Mouse (Mus musculus): ENCODE data around the gene Slc35c1. TPM values are rescaled to one million over a fixed set of nuclear protein-coding genes. Genes with fewer than 3 reads are reported as not detected.

Slc35c1 gene
- 6.9 and 11.6 TPM in 2 replicates for polyA plus RNA-seq (2015; fragmentation: Nextera tagmentation; extraction: Ambion mirVana)

- 0 out of 2 replicates have a peak, but pooled peaks have one; percentile 19 for ATAC-seq (replicated peaks; ENCODE audit: insufficient number of reproducible peaks, insufficient read depth, low FRiP score, low read depth)
- Histone ChIP-seq H3K4me3 (peak within 1 kb of the TSS; percentile 71), H3K9ac (peak within 1 kb of the TSS; percentile 60), H3K36me3 (no peaks in the 10 kb centered on the region), H3K4me2 (peak within 1 kb of the TSS; percentile 96), H3K27me3 (peaks cover 16% of the 10 kb centered on the region), H3K9me3 (replicated peaks) (no peaks in the 10 kb centered on the region), H3K27ac (peak within 1 kb of the TSS; percentile 69), H3K4me1 (replicated peaks) (peaks cover 40% of the 10 kb centered on the region)
- 1% methylated on average over 34 of the region's 34 CpGs for WGBS
Measured at GRCm38 (mm10) chr2:92459921-92460707, at the start of gene Slc35c1. Slc35c1 (minus strand) TSS chr2:92460538.

- ATAC-seq (replicated peaks; ENCODE audit: insufficient number of reproducible peaks, insufficient read depth, low FRiP score, low read depth): no peak
- H3K4me2 ChIP-seq: no peak overlapping the region
- no peak overlapping the region for H3K9ac ChIP-seq
- H3K27ac ChIP-seq: no peak overlapping the region
- H3K36me3 ChIP-seq: no peaks in the 10 kb centered on the region
- H3K4me3 ChIP-seq: no peak overlapping the region
- H3K9me3 ChIP-seq (replicated peaks): peaks cover 5% of the 10 kb centered on the region; the same call in 1 of the 2 replicates
- WGBS: 88% methylated on average over 7 of the region's 7 CpGs
- no peaks in the 10 kb centered on the region for H3K27me3 ChIP-seq
- no peaks in the 10 kb centered on the region for H3K4me1 ChIP-seq (replicated peaks)
Measured at GRCm38 (mm10) chr2:92505291-92505690, 45.0 kb upstream of the Slc35c1 start.

- 77% methylated on average over 3 of the region's 3 CpGs for WGBS
- Histone ChIP-seq H3K4me1 (replicated peaks) (no peaks in the 10 kb centered on the region), H3K36me3 (no peaks in the 10 kb centered on the region), H3K9ac (no peak overlapping the region), H3K4me2 (no peak overlapping the region), H3K4me3 (no peak overlapping the region), H3K27me3 (no peaks in the 10 kb centered on the region; the same call in 1 of the 2 replicates), H3K27ac (no peak overlapping the region), H3K9me3 (replicated peaks) (no peaks in the 10 kb centered on the region)
- no peak for ATAC-seq (replicated peaks; ENCODE audit: insufficient number of reproducible peaks, insufficient read depth, low FRiP score, low read depth)
Measured at GRCm38 (mm10) chr2:92503421-92503820, 43.1 kb upstream of the Slc35c1 start.

GRCm38 (mm10) chr2:92499701-92500322 is 39.5 kb upstream of the Slc35c1 start:
- 90% methylated on average over 3 of the region's 3 CpGs for WGBS
- no peak for ATAC-seq (replicated peaks; ENCODE audit: insufficient number of reproducible peaks, insufficient read depth, low FRiP score, low read depth)

GRCm38 (mm10) chr2:92497112-92497511 is 36.8 kb upstream of the Slc35c1 start:
- Histone ChIP-seq H3K4me2 (no peak overlapping the region), H3K9me3 (replicated peaks) (no peaks in the 10 kb centered on the region), H3K36me3 (no peaks in the 10 kb centered on the region), H3K9ac (no peak overlapping the region), H3K4me3 (no peak overlapping the region), H3K27me3 (peaks cover 9% of the 10 kb centered on the region; the same call in 1 of the 2 replicates), H3K27ac (no peak overlapping the region), H3K4me1 (replicated peaks) (peaks cover 15% of the 10 kb centered on the region)
- WGBS: 60% methylated on average over 5 of the region's 5 CpGs
- no peak for ATAC-seq (replicated peaks; ENCODE audit: insufficient number of reproducible peaks, insufficient read depth, low FRiP score, low read depth)

More at GRCm38 (mm10) chr2:92499701-92500322, 39.5 kb upstream of the Slc35c1 start:
- Histone ChIP-seq H3K9me3 (replicated peaks) (no peaks in the 10 kb centered on the region), H3K4me1 (replicated peaks) (peaks cover 9% of the 10 kb centered on the region), H3K36me3 (no peaks in the 10 kb centered on the region), H3K27ac (no peak overlapping the region), H3K9ac (no peak overlapping the region), H3K27me3 (peaks cover 9% of the 10 kb centered on the region; the same call in 1 of the 2 replicates), H3K4me2 (no peak overlapping the region), H3K4me3 (no peak overlapping the region)

GRCm38 (mm10) chr2:92496681-92497080 is 36.3 kb upstream of the Slc35c1 start:
- H3K9ac ChIP-seq: no peak overlapping the region
- H3K27ac ChIP-seq: no peak overlapping the region
- H3K4me3 ChIP-seq: no peak overlapping the region
- no peak overlapping the region for H3K4me2 ChIP-seq
- H3K27me3 ChIP-seq: peaks cover 9% of the 10 kb centered on the region; the same call in 1 of the 2 replicates
- H3K4me1 ChIP-seq (replicated peaks): peaks cover 19% of the 10 kb centered on the region
- ATAC-seq (replicated peaks; ENCODE audit: insufficient number of reproducible peaks, insufficient read depth, low FRiP score, low read depth): 0 out of 2 replicates have a peak, but pooled peaks have one; percentile 25
- no peaks in the 10 kb centered on the region for H3K9me3 ChIP-seq (replicated peaks)
- 25% methylated on average over 10 of the region's 10 CpGs for WGBS
- no peaks in the 10 kb centered on the region for H3K36me3 ChIP-seq

- peaks cover 9% of the 10 kb centered on the region; the same call in 1 of the 2 replicates for H3K27me3 ChIP-seq
- no peak for ATAC-seq (replicated peaks; ENCODE audit: insufficient number of reproducible peaks, insufficient read depth, low FRiP score, low read depth)
- no peak overlapping the region for H3K4me3 ChIP-seq
- no peak overlapping the region for H3K9ac ChIP-seq
- 90% methylated on average over 3 of the region's 3 CpGs for WGBS
- H3K9me3 ChIP-seq (replicated peaks): no peaks in the 10 kb centered on the region
- peaks cover 31% of the 10 kb centered on the region for H3K4me1 ChIP-seq (replicated peaks)
- H3K4me2 ChIP-seq: no peak overlapping the region
- no peak overlapping the region for H3K27ac ChIP-seq
- no peaks in the 10 kb centered on the region for H3K36me3 ChIP-seq
Measured at GRCm38 (mm10) chr2:92494956-92495355, 34.6 kb upstream of the Slc35c1 start.

DNA sequence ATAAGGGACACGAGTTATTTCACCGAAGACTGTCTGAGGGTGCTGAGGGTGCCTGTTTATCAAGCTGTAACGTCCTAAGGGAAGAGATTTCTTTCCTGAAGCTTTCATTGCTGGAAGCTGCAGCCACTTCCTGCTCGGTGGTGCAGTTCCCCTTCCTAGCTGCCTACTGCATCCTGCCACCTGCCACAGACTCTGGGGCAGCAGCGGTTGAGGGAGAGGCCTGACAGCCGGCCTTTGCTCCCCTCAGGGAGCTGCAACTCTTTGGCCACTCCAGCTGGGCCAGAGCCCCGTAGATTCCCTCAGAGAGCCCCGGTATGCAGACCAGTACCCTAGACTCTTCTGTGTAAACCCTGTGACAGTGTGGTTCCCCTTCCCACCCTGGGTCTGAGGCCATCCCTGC is 34.1 kb upstream of the Slc35c1 start:
- H3K9me3 ChIP-seq (replicated peaks): no peaks in the 10 kb centered on the region
- no peak overlapping the region for H3K4me2 ChIP-seq
- peaks cover 31% of the 10 kb centered on the region for H3K4me1 ChIP-seq (replicated peaks)
- H3K27me3 ChIP-seq: peaks cover 11% of the 10 kb centered on the region
- ATAC-seq (replicated peaks; ENCODE audit: insufficient number of reproducible peaks, insufficient read depth, low FRiP score, low read depth): no peak
- no peaks in the 10 kb centered on the region for H3K36me3 ChIP-seq
- H3K27ac ChIP-seq: no peak overlapping the region
- H3K4me3 ChIP-seq: no peak overlapping the region
- no peak overlapping the region for H3K9ac ChIP-seq
- 38% methylated on average over 8 of the region's 8 CpGs for WGBS

DNA sequence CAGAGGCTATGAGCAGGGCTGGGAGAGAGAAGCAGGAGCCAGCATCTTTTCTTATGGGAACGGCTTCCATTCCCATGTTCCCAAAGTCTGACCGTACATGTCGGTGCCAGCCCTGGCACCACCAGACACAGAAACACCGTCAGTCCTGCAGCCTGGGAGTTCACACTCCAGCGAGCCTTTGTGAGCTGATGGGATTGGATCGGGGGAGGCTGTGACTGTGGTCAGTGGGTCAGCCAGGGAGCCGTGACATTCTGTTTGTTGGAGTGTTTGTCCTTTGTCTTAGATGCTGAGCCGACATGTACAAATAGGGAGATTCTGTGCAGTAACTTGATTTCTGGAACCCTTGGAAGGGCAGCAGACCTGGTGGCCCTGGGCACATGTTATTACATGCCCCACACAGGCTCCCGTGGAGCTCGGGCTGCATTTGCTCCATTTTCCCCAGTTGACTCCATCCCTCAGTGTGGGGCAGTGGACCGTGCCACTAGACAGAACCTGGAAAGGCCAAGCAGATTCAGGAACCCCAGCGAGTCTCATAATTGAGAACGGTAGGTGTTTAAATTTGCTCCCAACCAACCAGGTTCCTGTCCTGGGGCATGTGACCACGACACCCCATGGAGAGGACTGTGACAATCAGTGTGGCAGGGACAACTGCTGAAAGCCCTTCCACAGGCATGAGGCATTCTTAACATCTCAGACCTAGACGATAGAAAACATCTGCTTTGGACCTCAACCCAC is 33.5 kb upstream of the Slc35c1 start:
- no peak overlapping the region for H3K4me2 ChIP-seq
- 78% methylated on average over 15 of the region's 15 CpGs for WGBS
- no peak overlapping the region for H3K9ac ChIP-seq
- H3K4me1 ChIP-seq (replicated peaks): peaks cover 31% of the 10 kb centered on the region
- no peaks in the 10 kb centered on the region for H3K36me3 ChIP-seq
- H3K27ac ChIP-seq: no peak overlapping the region
- no peak overlapping the region for H3K4me3 ChIP-seq
- ATAC-seq (replicated peaks; ENCODE audit: insufficient number of reproducible peaks, insufficient read depth, low FRiP score, low read depth): no peak
- peaks cover 14% of the 10 kb centered on the region for H3K27me3 ChIP-seq
- H3K9me3 ChIP-seq (replicated peaks): no peaks in the 10 kb centered on the region

GRCm38 (mm10) chr2:92491950-92492501 is 31.7 kb upstream of the Slc35c1 start:
- no peak overlapping the region; the same call in 1 of the 2 replicates for H3K27ac ChIP-seq
- peak; percentile 54 for ATAC-seq (replicated peaks; ENCODE audit: insufficient number of reproducible peaks, insufficient read depth, low FRiP score, low read depth)
- 26% methylated on average over 12 of the region's 12 CpGs for whole genome bisulfite sequencing

GRCm38 (mm10) chr2:92490541-92490940 is 30.2 kb upstream of the Slc35c1 start:
- no peaks in the 10 kb centered on the region for H3K36me3 ChIP-seq
- no peak overlapping the region for H3K4me3 ChIP-seq
- H3K4me1 ChIP-seq (replicated peaks): peaks cover 29% of the 10 kb centered on the region
- no peaks in the 10 kb centered on the region for H3K9me3 ChIP-seq (replicated peaks)
- H3K4me2 ChIP-seq: no peak overlapping the region
- no peak for ATAC-seq (replicated peaks; ENCODE audit: insufficient number of reproducible peaks, insufficient read depth, low FRiP score, low read depth)
- H3K27ac ChIP-seq: no peak overlapping the region
- H3K9ac ChIP-seq: no peak overlapping the region
- peaks cover 20% of the 10 kb centered on the region; the same call in 1 of the 2 replicates for H3K27me3 ChIP-seq
- 48% methylated on average over 10 of the region's 10 CpGs for WGBS

More at GRCm38 (mm10) chr2:92491950-92492501, 31.7 kb upstream of the Slc35c1 start:
- H3K4me1 ChIP-seq (replicated peaks): peaks cover 31% of the 10 kb centered on the region
- H3K4me2 ChIP-seq: peak overlapping the region; percentile 41
- peaks cover 14% of the 10 kb centered on the region; the same call in 1 of the 2 replicates for H3K27me3 ChIP-seq
- H3K9ac ChIP-seq: 0 out of 2 replicates have a peak overlapping the region, but pooled peaks have one; percentile 9
- H3K36me3 ChIP-seq: no peaks in the 10 kb centered on the region
- H3K9me3 ChIP-seq (replicated peaks): no peaks in the 10 kb centered on the region
- H3K4me3 ChIP-seq: no peak overlapping the region
